Mouse (Mus musculus) kidney, embryonic 14.5 days (tissue): Measurements from ENCODE around the gene Nelfe. TPM values are rescaled to one million over a fixed set of nuclear protein-coding genes. Genes with fewer than 3 reads are reported as not detected.

Experiments used
- ATAC-seq: fragments of 200-750 bp; cut with Nextera tagmentation; 2 replicates; pipeline ENCODE4 v1.8.0; 2017; ENCODE audit warnings: moderate number of reproducible peaks, mild to moderate bottlenecking, moderate TSS enrichment, moderate library complexity; ENCODE audit not compliant: low FRiP score, low TSS enrichment
- H3K27ac ChIP-seq: fragments of 300-500 bp; sonication (generic); 2 replicates; pipeline ENCODE4 v1.5.1; 2014; ENCODE audit warnings: low read depth, mild to moderate bottlenecking, low read length, moderate library complexity, mixed read lengths
- H3K27me3 ChIP-seq: fragments of 300-500 bp; sonication (generic); 2 replicates; pipeline ENCODE4 v1.6.1; 2014; ENCODE audit warnings: mild to moderate bottlenecking, low read length; ENCODE audit not compliant: control insufficient read depth, insufficient read depth
- H3K36me3 ChIP-seq: fragments of 300-500 bp; sonication (generic); 2 replicates; pipeline ENCODE4 v1.6.1; 2014; ENCODE audit warnings: low read length, mixed read lengths; ENCODE audit not compliant: control insufficient read depth, insufficient read depth
- H3K4me1 ChIP-seq: fragments of 300-500 bp; sonication (generic); 2 replicates; pipeline ENCODE4 v1.6.1; 2014; ENCODE audit warnings: low read length, mixed read lengths; ENCODE audit not compliant: control insufficient read depth, insufficient read depth
- H3K4me2 ChIP-seq: fragments of 300-500 bp; sonication (generic); replicated peaks from 2 replicates; pipeline ENCODE4 v1.6.1; 2014; ENCODE audit warnings: low read depth, mild to moderate bottlenecking, low read length
- H3K4me3 ChIP-seq: fragments of 300-500 bp; sonication (generic); 2 replicates; pipeline ENCODE4 v1.5.1; 2014; ENCODE audit warnings: mild to moderate bottlenecking, low read length
- H3K9ac ChIP-seq: fragments of 300-500 bp; sonication (generic); 2 replicates; pipeline ENCODE4 v1.6.1; 2014; ENCODE audit warnings: low read depth, mild to moderate bottlenecking, low read length, moderate library complexity
- H3K9me3 ChIP-seq: fragments of 300-500 bp; sonication (generic); 2 replicates; pipeline ENCODE4 v1.6.1; 2016; ENCODE audit warnings: low read length; ENCODE audit not compliant: control insufficient read depth
- WGBS: fragments of 180-500 bp; shearing (Covaris S2); extraction: QIAGEN DNeasy Blood & Tissue Kit; methylation state at CpG from one replicate; pipeline ENCODE4 v1.1.7; 2014; 5-methylcytosine and 5-hydroxymethylcytosine counted together
- polyA plus RNA-seq: library from polyadenylated mRNA; unstranded; fragments of >200 nt; fragmentation: Nextera tagmentation; extraction: Ambion mirVana; gene quantifications from 2 replicates; pipeline ENCODE4 v1.2.1, GENCODE M21; 2014

Nelfe gene
- polyA plus RNA-seq, 1 experiment from 2014 or later, result 119 TPM

DNA sequence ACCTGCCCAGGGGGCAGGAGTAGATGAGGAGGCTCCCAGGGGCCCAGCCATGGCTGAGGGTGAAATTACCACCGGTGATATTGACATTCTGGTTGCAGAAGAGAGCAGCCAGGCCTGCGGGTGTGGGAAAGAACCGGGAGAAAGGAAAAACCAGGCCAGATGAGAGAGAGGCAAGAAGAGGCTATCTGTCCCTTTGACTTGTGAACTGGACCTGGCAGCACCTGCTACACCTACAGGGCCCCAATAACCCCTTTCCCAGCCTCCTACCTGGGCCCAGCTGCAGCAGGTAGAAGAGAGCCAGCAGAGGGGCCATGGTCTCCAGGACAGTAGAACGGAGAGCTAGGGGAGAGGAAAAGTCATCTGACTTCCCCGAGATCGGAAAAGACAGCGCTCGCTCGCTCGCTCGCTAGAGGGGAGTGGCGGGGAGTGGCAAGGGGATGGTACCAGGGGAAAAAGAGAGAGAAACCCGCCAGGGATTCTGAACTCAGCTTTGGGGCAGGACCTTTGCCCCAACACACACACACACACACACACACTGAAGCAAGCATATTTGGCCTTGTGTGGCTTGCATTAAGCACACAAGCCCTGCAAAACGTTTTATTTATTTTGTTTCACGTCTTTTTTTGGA lies 31.6 kb downstream of the Nelfe start, which contains the start of gene Gm20547:
Gm20547 (minus strand) TSS at position 360 of the 628 bp plus-strand sequence.
- Histone ChIP-seq H3K4me1 (no peaks in the 10 kb centered on the region), H3K27me3 (peaks cover 3% of the 10 kb centered on the region; the same call in 1 of the 2 replicates), H3K4me2 (peak within 1 kb of the TSS; percentile 17; the same call in 1 of the 2 replicates), H3K36me3 (no peaks in the 10 kb centered on the region), H3K9me3 (no peaks in the 10 kb centered on the region), H3K9ac (no peak within 1 kb of the TSS), H3K27ac (no peak within 1 kb of the TSS), H3K4me3 (no peak within 1 kb of the TSS; the same call in 1 of the 2 replicates)
- WGBS, result 13% methylated on average over 15 of the region's 15 CpGs
- ATAC-seq, result no peak

DNA sequence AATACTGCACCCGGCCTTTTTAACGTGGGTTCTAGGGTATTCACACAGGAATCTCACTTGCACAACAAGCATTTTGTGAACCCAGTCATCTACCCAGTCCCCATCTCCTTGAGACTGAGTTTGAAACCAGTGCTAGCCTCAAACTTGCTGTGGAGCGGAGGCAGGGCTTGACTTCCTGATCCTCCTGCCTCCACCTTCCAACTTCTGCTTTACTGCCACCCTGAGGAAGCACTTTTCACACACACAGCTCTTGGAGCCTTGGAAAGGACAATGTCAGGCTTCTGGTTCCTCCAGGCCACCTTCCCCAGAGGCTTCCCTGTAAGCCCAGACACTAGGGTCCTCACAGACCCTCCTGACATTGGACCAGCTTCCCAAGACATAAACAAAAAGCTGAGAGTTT lies 33.1 kb downstream of the Nelfe start:
- H3K4me1 ChIP-seq, result no peaks in the 10 kb centered on the region
- H3K9me3 ChIP-seq, result no peaks in the 10 kb centered on the region
- no peak overlapping the region for H3K9ac ChIP-seq
- 70% methylated on average over 3 of the region's 3 CpGs for WGBS
- H3K27ac ChIP-seq, result no peak overlapping the region
- peaks cover 3% of the 10 kb centered on the region; the same call in 1 of the 2 replicates for H3K27me3 ChIP-seq
- H3K4me2 ChIP-seq, result no peak overlapping the region
- H3K4me3 ChIP-seq, result no peak overlapping the region
- no peaks in the 10 kb centered on the region for H3K36me3 ChIP-seq
- no peak for ATAC-seq

DNA sequence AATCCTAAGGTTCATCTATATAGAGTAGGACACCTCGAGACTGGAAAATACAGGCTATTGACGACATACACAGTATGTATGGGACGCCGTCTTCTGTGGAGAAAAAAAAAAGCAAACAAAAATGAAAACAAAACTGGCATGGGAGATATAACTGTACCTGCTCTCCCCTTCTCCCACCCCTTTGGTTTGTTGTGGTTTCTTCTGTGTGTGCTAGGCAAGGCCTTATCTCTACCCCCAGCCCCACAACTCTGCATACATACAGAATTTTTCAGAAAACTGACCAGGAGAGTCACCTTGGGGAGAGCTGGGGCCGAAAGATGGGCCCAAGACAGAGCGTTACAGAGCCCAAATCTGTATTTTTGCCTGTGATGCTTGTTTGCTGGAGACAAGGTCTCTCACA lies 34.5 kb downstream of the Nelfe start:
- Histone ChIP-seq H3K27ac (no peak overlapping the region), H3K9me3 (no peaks in the 10 kb centered on the region), H3K27me3 (peaks cover 3% of the 10 kb centered on the region; the same call in 1 of the 2 replicates), H3K9ac (no peak overlapping the region), H3K4me1 (no peaks in the 10 kb centered on the region), H3K4me3 (no peak overlapping the region), H3K4me2 (no peak overlapping the region), H3K36me3 (no peaks in the 10 kb centered on the region)
- 85% methylated on average over 6 of the region's 6 CpGs for WGBS
- no peak for ATAC-seq

DNA sequence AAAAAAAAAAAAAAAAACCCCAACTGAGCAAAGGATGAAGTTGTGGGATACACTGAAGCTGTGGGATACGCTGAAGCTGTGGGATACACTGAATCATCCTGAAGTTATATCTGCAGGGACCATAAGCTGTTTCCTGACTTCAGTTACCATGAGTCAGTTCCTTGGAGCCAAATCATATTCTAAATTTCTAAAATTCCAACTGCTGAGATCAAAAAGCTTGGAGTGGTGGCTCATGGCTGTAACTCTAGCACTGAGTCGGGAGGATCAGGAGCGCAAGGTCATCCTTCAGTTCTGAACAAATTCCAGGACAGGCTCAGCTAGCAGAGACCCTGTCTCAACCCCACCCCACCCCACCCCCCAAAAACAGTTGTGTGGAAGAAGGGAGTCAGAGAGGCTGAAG lies 35.4 kb downstream of the Nelfe start:
- 81% methylated on average over 3 of the region's 3 CpGs for WGBS
- Histone ChIP-seq H3K27ac (no peak overlapping the region), H3K27me3 (peaks cover 3% of the 10 kb centered on the region; the same call in 1 of the 2 replicates), H3K4me2 (no peak overlapping the region), H3K36me3 (no peaks in the 10 kb centered on the region), H3K9ac (no peak overlapping the region), H3K4me3 (no peak overlapping the region), H3K9me3 (no peaks in the 10 kb centered on the region), H3K4me1 (no peaks in the 10 kb centered on the region)
- ATAC-seq, result no peak

DNA sequence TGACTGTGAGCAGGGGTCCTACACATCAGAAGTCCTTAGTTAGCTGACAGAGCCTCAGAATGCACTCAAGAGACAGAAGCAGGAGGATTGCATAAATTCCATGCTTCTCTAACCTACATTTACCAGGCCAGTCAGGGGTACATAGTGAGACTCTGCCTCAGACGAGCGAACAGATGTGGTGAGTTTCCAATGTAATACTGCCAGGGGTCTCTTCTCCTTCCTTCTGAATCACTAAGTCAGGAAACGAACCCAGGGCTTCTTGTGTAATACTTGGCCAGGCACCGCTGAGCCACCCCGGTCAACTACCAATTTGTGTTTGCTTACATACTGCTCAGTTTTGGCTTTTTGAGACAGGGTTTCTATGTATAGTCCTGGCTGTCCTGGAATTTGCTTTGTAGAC lies 37.8 kb downstream of the Nelfe start:
- no peak for ATAC-seq
- Histone ChIP-seq H3K9me3 (no peaks in the 10 kb centered on the region), H3K4me1 (no peaks in the 10 kb centered on the region), H3K27me3 (no peaks in the 10 kb centered on the region), H3K36me3 (no peaks in the 10 kb centered on the region), H3K4me3 (no peak overlapping the region), H3K27ac (no peak overlapping the region), H3K4me2 (no peak overlapping the region), H3K9ac (no peak overlapping the region)
- 88% methylated on average over 5 of the region's 5 CpGs for WGBS

DNA sequence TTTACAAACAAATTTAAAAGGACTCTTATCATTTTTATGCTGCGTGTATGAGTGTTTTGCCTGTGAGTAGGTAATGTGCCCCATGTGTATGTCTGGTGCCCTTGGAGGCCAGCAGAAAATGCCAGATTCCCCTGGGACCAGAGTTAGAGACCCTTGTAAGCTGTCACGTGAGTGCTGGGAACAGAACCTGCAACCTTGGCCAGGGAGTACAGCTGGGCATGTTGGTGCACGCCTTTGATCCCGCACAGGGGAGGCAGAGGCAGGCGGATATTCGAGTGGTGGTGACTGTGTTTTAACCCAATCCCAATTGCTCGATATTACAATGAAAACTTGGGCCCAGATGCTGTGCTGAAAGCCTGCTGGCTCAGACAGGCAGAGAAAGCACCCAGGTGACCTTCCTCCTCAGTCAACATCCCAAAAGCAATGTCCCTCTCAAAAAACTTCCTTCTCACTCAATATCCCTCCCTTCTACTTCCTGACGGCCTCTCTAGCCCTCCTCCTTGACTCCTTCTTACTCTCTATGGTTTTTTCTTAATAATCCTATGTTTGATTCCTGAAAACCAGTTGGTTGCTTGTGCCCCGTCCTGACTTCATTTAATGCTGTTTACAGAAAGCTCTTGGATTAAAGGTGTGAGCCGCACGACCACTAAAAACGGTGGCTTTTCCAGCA lies 40.0 kb downstream of the Nelfe start:
- Histone ChIP-seq H3K9me3 (no peaks in the 10 kb centered on the region), H3K27me3 (no peaks in the 10 kb centered on the region), H3K4me2 (no peak overlapping the region), H3K4me1 (no peaks in the 10 kb centered on the region), H3K4me3 (no peak overlapping the region), H3K9ac (no peak overlapping the region), H3K27ac (no peak overlapping the region), H3K36me3 (no peaks in the 10 kb centered on the region)
- 80% methylated on average over 12 of the region's 12 CpGs for WGBS
- ATAC-seq, result no peak

DNA sequence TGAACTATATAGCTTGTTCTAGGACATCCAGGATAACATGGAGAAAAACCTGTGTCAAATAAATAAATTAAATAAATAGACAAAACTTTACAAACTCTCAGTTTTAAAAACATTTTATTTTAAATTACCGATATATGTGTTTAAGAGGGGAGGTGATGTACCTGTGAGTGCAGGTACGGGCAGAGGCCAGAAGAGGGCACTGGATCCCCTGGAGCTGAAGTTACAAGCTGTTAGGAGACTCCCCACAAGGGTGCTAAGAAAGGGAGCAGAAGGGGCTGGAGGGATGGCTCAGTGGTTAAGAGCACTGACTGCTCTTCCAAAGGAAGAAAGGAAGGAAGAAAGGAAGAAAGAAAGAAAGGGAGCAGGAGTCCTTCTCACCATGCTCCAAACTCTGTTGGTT lies 41.2 kb downstream of the Nelfe start:
- no peak overlapping the region for H3K27ac ChIP-seq
- peaks cover 5% of the 10 kb centered on the region for H3K36me3 ChIP-seq
- 93% methylated on average over 2 of the region's 2 CpGs for WGBS
- peaks cover 4% of the 10 kb centered on the region for H3K4me1 ChIP-seq
- H3K4me2 ChIP-seq, result no peak overlapping the region
- ATAC-seq, result no peak
- no peak overlapping the region for H3K4me3 ChIP-seq
- H3K9ac ChIP-seq, result no peak overlapping the region
- no peaks in the 10 kb centered on the region for H3K9me3 ChIP-seq
- no peaks in the 10 kb centered on the region for H3K27me3 ChIP-seq

DNA sequence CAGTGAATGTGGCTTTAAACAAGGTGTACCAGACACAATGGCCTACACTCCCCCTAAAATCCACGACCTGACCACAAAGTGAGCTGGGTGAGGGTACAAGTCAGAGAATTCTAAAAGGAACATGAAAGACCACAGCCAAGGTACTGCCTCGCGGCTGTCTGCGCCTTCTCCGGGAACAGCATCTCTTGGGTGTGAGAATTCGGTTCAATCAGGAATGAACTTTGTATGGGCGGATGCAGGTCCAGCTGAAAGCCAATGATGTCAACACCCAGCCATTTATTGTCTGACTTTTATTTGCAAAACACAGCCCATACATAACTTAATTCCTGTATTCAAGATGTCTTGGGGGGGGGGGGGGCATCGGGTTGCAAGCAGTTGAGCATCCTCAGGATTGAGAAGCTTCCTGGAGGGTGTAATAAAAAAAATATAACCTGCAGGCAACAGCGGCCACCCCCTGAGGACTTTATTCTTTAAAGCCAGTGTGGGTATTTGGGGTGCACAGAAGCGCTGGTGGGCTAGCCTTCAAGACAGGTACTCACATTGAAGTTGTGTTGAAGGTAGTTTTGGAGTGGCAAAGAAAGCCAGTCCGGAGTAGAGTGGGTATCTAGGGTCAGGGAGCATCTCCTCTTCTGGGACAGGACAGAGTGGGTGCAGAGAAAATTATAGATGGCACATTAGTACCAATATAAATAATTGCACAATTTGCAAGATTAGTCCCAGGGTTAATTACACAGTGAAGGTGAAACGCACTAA lies 43.1 kb downstream of the Nelfe start:
- no peaks in the 10 kb centered on the region for H3K9me3 ChIP-seq
- peak overlapping the region; percentile 53 for H3K4me3 ChIP-seq
- ATAC-seq, result no peak
- peak overlapping the region; percentile 48; the same call in 1 of the 2 replicates for H3K9ac ChIP-seq
- WGBS, result 74% methylated on average over 12 of the region's 12 CpGs
- H3K4me2 ChIP-seq, result peak overlapping the region; percentile 79
- H3K4me1 ChIP-seq, result peaks cover 10% of the 10 kb centered on the region
- H3K27me3 ChIP-seq, result no peaks in the 10 kb centered on the region
- H3K27ac ChIP-seq, result peak overlapping the region; percentile 74; the same call in 1 of the 2 replicates
- H3K36me3 ChIP-seq, result peaks cover 7% of the 10 kb centered on the region
